Mouse (Mus musculus): Measurements from ENCODE around the gene Col9a3. TPM values are rescaled to one million over a fixed set of nuclear protein-coding genes. Genes with fewer than 3 reads are reported as not detected.

Col9a3 gene
- polyA plus RNA-seq, 1 experiment from 2014 or later, result 9.3 TPM

Other genes starting within 250 kb of the Col9a3 start
- 3.1 and 4.0 TPM in 2 replicates for gene Slco4a1, start 141.5 kb upstream of the Col9a3 start, polyA plus RNA-seq (2015; fragmentation: Nextera tagmentation; extraction: Ambion mirVana)
- gene Ntsr1, start 97.8 kb upstream of the Col9a3 start, polyA plus RNA-seq (2015; fragmentation: Nextera tagmentation; extraction: Ambion mirVana), result 0.89 and 1.3 TPM in 2 replicates
- 25.5 and 25.6 TPM in 2 replicates for gene Mrgbp, start 16.5 kb upstream of the Col9a3 start, polyA plus RNA-seq (2015; fragmentation: Nextera tagmentation; extraction: Ambion mirVana)
- gene Ogfr, start 8.5 kb upstream of the Col9a3 start, polyA plus RNA-seq (2015; fragmentation: Nextera tagmentation; extraction: Ambion mirVana), result 45.2 and 48.1 TPM in 2 replicates
- gene Tcfl5, start 44.9 kb downstream of the Col9a3 start, polyA plus RNA-seq (2015; fragmentation: Nextera tagmentation; extraction: Ambion mirVana), result 0.12 and 0.21 TPM in 2 replicates
- 25.2 and 26.8 TPM in 2 replicates for gene Dido1, start 112.2 kb downstream of the Col9a3 start, polyA plus RNA-seq (2015; fragmentation: Nextera tagmentation; extraction: Ambion mirVana)
- 61.4 TPM in 2 replicates for gene Gid8, start 112.3 kb downstream of the Col9a3 start, polyA plus RNA-seq (2015; fragmentation: Nextera tagmentation; extraction: Ambion mirVana)
- 3.8 and 4.3 TPM in 2 replicates for gene Slc17a9, start 127.5 kb downstream of the Col9a3 start, polyA plus RNA-seq (2015; fragmentation: Nextera tagmentation; extraction: Ambion mirVana)
- gene Bhlhe23, start 179.1 kb downstream of the Col9a3 start, polyA plus RNA-seq (2015; fragmentation: Nextera tagmentation; extraction: Ambion mirVana), result 0.08 and 0.14 TPM in 2 replicates

Data from stomach, embryonic 15.5 days (tissue).